Comparison of ENCODE assay signal across 22 mouse cellular contexts in genomic region chr5:75063177-75063576, GRCm38 (mm10). TPM values are rescaled to one million over a fixed set of nuclear protein-coding genes. Genes with fewer than 3 reads are reported as not detected.
A peak's percentile ranks its signal among the peaks of the same experiment; 100 is the strongest.
DNase-seq lines count a peak whose midpoint lies in the region; ATAC-seq and TF ChIP-seq lines count a peak whose summit lies in the region.
"Had no signal": no experiment of that assay in that cellular context is flagged by ENCODE, and none has a peak within 500 bp of the region (broad histone marks: within the 10 kb centered on the region; RNA-seq: fewer than 3 reads in every experiment).

No protein-coding gene starts in this region.

- no peak overlapping the region for H3K4me2 ChIP-seq in embryonic facial prominence, embryonic 14.5 days (ENCODE audit: low read depth, low read length)
- H3K4me2 ChIP-seq in liver, postnatal 0 days (ENCODE audit: low read depth, low read length), result no peak overlapping the region
- H3K4me2 ChIP-seq: limb, embryonic 13.5 days; midbrain, embryonic 15.5 days; stomach, embryonic 15.5 days had no signal

- 0 out of 2 replicates have a peak, but pooled peaks cover 9% of the 10 kb centered on the region for H3K4me1 ChIP-seq in embryonic facial prominence, embryonic 14.5 days (ENCODE audit: control insufficient read depth, insufficient read depth, low read length)
- H3K4me1 ChIP-seq in embryonic facial prominence, embryonic 10.5 days, result peaks cover 19% of the 10 kb centered on the region
- H3K4me1 ChIP-seq in liver, postnatal 0 days (ENCODE audit: insufficient read depth), result peaks cover 9% of the 10 kb centered on the region

- H3K4me3 ChIP-seq in embryonic facial prominence, embryonic 14.5 days (ENCODE audit: low read depth, low read length), result no peak overlapping the region
- no peak overlapping the region for H3K4me3 ChIP-seq in embryonic facial prominence, embryonic 10.5 days
- H3K4me3 ChIP-seq in liver, postnatal 0 days (ENCODE audit: low read depth, low read length), result no peak overlapping the region
- H3K4me3 ChIP-seq: heart, embryonic 10.5 days; limb, embryonic 13.5 days; midbrain, embryonic 15.5 days; stomach, embryonic 15.5 days had no signal

- POLR2A ChIA-PET in Patski (lab: Charles Lee), result no interaction called here

- peak; percentile 52 for DNase-seq in embryonic facial prominence, embryonic 14.5 days (ENCODE audit: low spot score)
- no peak for DNase-seq in embryonic facial prominence, embryonic 10.5 days (ENCODE audit: low spot score)
- no peak for DNase-seq in liver, postnatal 0 days
- DNase-seq in liver, result no peak
- no peak for DNase-seq in Patski (ENCODE audit: low read depth, low spot score)
- DNase-seq in brain, embryonic 14.5 days (ENCODE audit: low read depth), result peak; percentile 51
- DNase-seq: cerebellum, adult 9-11 months; gastrocnemius, postnatal 14 days; heart, postnatal 10 days; kidney, adult 18-20 months; kidney, postnatal 14 days; lung, adult 18-20 months; thymus, postnatal 25 days had no signal

- no peak for TF ChIP-seq CTCF in liver, postnatal 0 days (IDR thresholded peaks at IDR 0.05; ENCODE audit: low read depth)
- no peak for TF ChIP-seq CTCF in Patski (IDR thresholded peaks at IDR 0.05)
- TF ChIP-seq CTCF in brain, embryonic 14.5 days (IDR thresholded peaks at IDR 0.05; ENCODE audit: borderline replicate concordance, extremely low read depth, insufficient read depth, insufficient read length), result no peak

- 0 out of 2 replicates have a peak, but pooled peaks have one; percentile 30 for ATAC-seq in embryonic facial prominence, embryonic 14.5 days (ENCODE audit: low read depth)
- ATAC-seq in liver, postnatal 0 days, result peak; percentile 93
- peak; percentile 8 for ATAC-seq in Patski
- ATAC-seq in megakaryocyte, adult 5-6 weeks (ENCODE audit: poor library complexity, severe bottlenecking), result no peak
- ATAC-seq in erythroid progenitor cell, adult 5-6 weeks (replicated peaks; ENCODE audit: low FRiP score, poor library complexity, severe bottlenecking), result no peak
- ATAC-seq: hindbrain, embryonic 16.5 days; midbrain, embryonic 15.5 days had no signal

- H3K9me3 ChIP-seq in embryonic facial prominence, embryonic 14.5 days (ENCODE audit: control insufficient read depth, low read length), result no peaks in the 10 kb centered on the region
- H3K9me3 ChIP-seq in embryonic facial prominence, embryonic 10.5 days, result no peaks in the 10 kb centered on the region
- H3K9me3 ChIP-seq in liver, postnatal 0 days (ENCODE audit: low read length), result no peaks in the 10 kb centered on the region
- H3K9me3 ChIP-seq: heart, embryonic 10.5 days; midbrain, embryonic 15.5 days; stomach, embryonic 15.5 days had no signal

- CTCF ChIA-PET in Patski (lab: Charles Lee), result interaction anchor here (1.0 to 1.3 kb wide), 2 partner anchors 11 to 31 kb away, joined by 3 read pairs; no protein-coding TSS in a partner anchor

- no peak for TF ChIP-seq POLR2A in brain, embryonic 14.5 days (IDR thresholded peaks at IDR 0.05; ENCODE audit: borderline replicate concordance, extremely low read depth, insufficient read depth, insufficient read length, poor library complexity, severe bottlenecking)

- H3K27me3 ChIP-seq in embryonic facial prominence, embryonic 14.5 days (replicated peaks; ENCODE audit: control insufficient read depth, insufficient read depth, low read length), result peaks cover 16% of the 10 kb centered on the region
- H3K27me3 ChIP-seq in embryonic facial prominence, embryonic 10.5 days (replicated peaks; ENCODE audit: low read depth, poor library complexity, severe bottlenecking), result peaks cover 58% of the 10 kb centered on the region
- H3K27me3 ChIP-seq in liver, postnatal 0 days (ENCODE audit: insufficient read depth, low read length), result peaks cover 5% of the 10 kb centered on the region; the same call in 1 of the 2 replicates
- H3K27me3 ChIP-seq in Patski, result peaks cover 5% of the 10 kb centered on the region

- H3K27ac ChIP-seq in embryonic facial prominence, embryonic 14.5 days (replicated peaks; ENCODE audit: low read depth, low read length), result no peak overlapping the region
- no peak overlapping the region for H3K27ac ChIP-seq in embryonic facial prominence, embryonic 10.5 days (replicated peaks)
- no peak overlapping the region for H3K27ac ChIP-seq in liver, postnatal 0 days (ENCODE audit: low read depth)
- H3K27ac ChIP-seq: heart, embryonic 10.5 days; limb, embryonic 13.5 days; midbrain, embryonic 15.5 days; stomach, embryonic 15.5 days had no signal

- no peak for TF ChIP-seq EP300 in liver, postnatal 0 days (IDR thresholded peaks at IDR 0.05; ENCODE audit: low read depth)

- in situ Hi-C loops in Patski (cut with MboI; ENCODE audit: low pct_unique_long_range_greater_than_20kb), result no loop called here

- H3K9ac ChIP-seq in embryonic facial prominence, embryonic 14.5 days (ENCODE audit: low read depth, low read length), result no peak overlapping the region
- no peak overlapping the region for H3K9ac ChIP-seq in liver, postnatal 0 days (replicated peaks)
- H3K9ac ChIP-seq: limb, embryonic 13.5 days; midbrain, embryonic 15.5 days; stomach, embryonic 15.5 days had no signal

- WGBS in embryonic facial prominence, embryonic 14.5 days, result 21% methylated on average over 4 of the region's 4 CpGs
- WGBS in embryonic facial prominence, embryonic 10.5 days, result 22% methylated on average over 4 of the region's 4 CpGs
- 40% methylated on average over 4 of the region's 4 CpGs for WGBS in liver, postnatal 0 days (ENCODE audit: insufficient replicate concordance)

- no peaks in the 10 kb centered on the region for H3K36me3 ChIP-seq in embryonic facial prominence, embryonic 14.5 days (ENCODE audit: control insufficient read depth, insufficient read depth, low read length)
- no peaks in the 10 kb centered on the region for H3K36me3 ChIP-seq in embryonic facial prominence, embryonic 10.5 days (replicated peaks)
- H3K36me3 ChIP-seq in liver, postnatal 0 days (replicated peaks; ENCODE audit: insufficient read depth, low read length), result no peaks in the 10 kb centered on the region
- H3K36me3 ChIP-seq: heart, embryonic 10.5 days; limb, embryonic 13.5 days; midbrain, embryonic 15.5 days; stomach, embryonic 15.5 days had no signal

RNA-seq across cellular contexts. Expression of gene Gsx2, which starts 12.2 kb away (rescaled TPM):
- polyA plus RNA-seq in embryonic facial prominence, embryonic 14.5 days (2014; fragmentation: Nextera tagmentation; extraction: Ambion mirVana), result not detected in 2 replicates
- polyA plus RNA-seq in embryonic facial prominence, embryonic 10.5 days (2016; fragmentation: Nextera tagmentation; extraction: Ambion mirVana), result 0.84 and 1.3 TPM in 2 replicates
- polyA plus RNA-seq in liver, postnatal 0 days (2015; fragmentation: Nextera tagmentation; extraction: Ambion mirVana), result not detected in 2 replicates
- polyA plus RNA-seq in Patski (2021), result not detected
- polyA plus RNA-seq in brain, embryonic 14.5 days (2012; rRNA removed), result 3.7 and 6.1 TPM in 2 replicates
- total RNA-seq in megakaryocyte, adult 5-6 weeks (2015), result not detected in 2 replicates
- not detected in 2 replicates for total RNA-seq in megakaryocyte, adult 5-6 weeks (2017)
- total RNA-seq in erythroid progenitor cell, adult 5-6 weeks (2015; ENCODE audit: low replicate concordance), result not detected in 2 replicates
- not detected in 2 replicates for total RNA-seq in erythroid progenitor cell, adult 5-6 weeks (2017; ENCODE audit: low replicate concordance)
- total RNA-seq: gastrocnemius, postnatal 14 days; heart, postnatal 10 days had no signal
- polyA plus RNA-seq: C2C12; heart, embryonic 10.5 days; limb, embryonic 13.5 days; spleen, adult 2 months; stomach, embryonic 15.5 days had no signal

RNA-seq across cellular contexts. Expression of gene Chic2, which starts 18.6 kb away (rescaled TPM):
- 46.5 and 53.4 TPM in 2 replicates for polyA plus RNA-seq in embryonic facial prominence, embryonic 14.5 days (2014; fragmentation: Nextera tagmentation; extraction: Ambion mirVana)
- 36.2 and 40.3 TPM in 2 replicates for polyA plus RNA-seq in embryonic facial prominence, embryonic 10.5 days (2016; fragmentation: Nextera tagmentation; extraction: Ambion mirVana)
- 27.8 and 32.8 TPM in 2 replicates for polyA plus RNA-seq in liver, postnatal 0 days (2015; fragmentation: Nextera tagmentation; extraction: Ambion mirVana)
- 56.3 TPM for polyA plus RNA-seq in Patski (2021)
- 27.9 and 31.6 TPM in 2 replicates for polyA plus RNA-seq in brain, embryonic 14.5 days (2012; rRNA removed)
- 56.8 and 62.3 TPM in 2 replicates for total RNA-seq in megakaryocyte, adult 5-6 weeks (2015)
- total RNA-seq in megakaryocyte, adult 5-6 weeks (2017), result 41.4 and 49.9 TPM in 2 replicates
- 13.8 and 17.3 TPM in 2 replicates for total RNA-seq in erythroid progenitor cell, adult 5-6 weeks (2015; ENCODE audit: low replicate concordance)
- 15.3 and 19.2 TPM in 2 replicates for total RNA-seq in erythroid progenitor cell, adult 5-6 weeks (2017; ENCODE audit: low replicate concordance)

Comparison
In these comparisons a context has a peak if more than half of its experiments do, and no peak if none do; other contexts are left out.
1. DNase-seq: peak in embryonic facial prominence, embryonic 14.5 days (single experiment) and brain, embryonic 14.5 days (single experiment); none in embryonic facial prominence, embryonic 10.5 days (single experiment), liver, postnatal 0 days (single experiment), liver (single experiment) and Patski (single experiment).
2. ATAC-seq: peak in embryonic facial prominence, embryonic 14.5 days (single experiment), liver, postnatal 0 days (single experiment) and Patski (single experiment); none in megakaryocyte, adult 5-6 weeks (single experiment) and erythroid progenitor cell, adult 5-6 weeks (single experiment).